Mouse (Mus musculus): ENCODE measurements around the gene Fxyd7.
A peak's percentile ranks its signal among the peaks of the same experiment; 100 is the strongest.

The Fxyd7 gene

GRCm38 (mm10) chr7:31000505-31001020, 50.7 kb downstream of the Fxyd7 start:
- peak; percentile 28 for DNase-seq

GRCm38 (mm10) chr7:30996491-30996890, 54.8 kb downstream of the Fxyd7 start:
- DNase-seq: no peak

- no peak for DNase-seq
These were observed 57.3 kb downstream of the Fxyd7 start for GRCm38 (mm10) chr7:30993986-30994385.
